18 mouse cellular contexts compared by ENCODE assay signal in genomic region chr13:108490872-108491271, GRCm38 (mm10).
"Had no signal": no experiment of that assay in that cellular context is flagged by ENCODE, and none has a peak within 500 bp of the region (broad histone marks: within the 10 kb centered on the region; RNA-seq: fewer than 3 reads in every experiment).

No protein-coding gene starts in this region.

- ATAC-seq: midbrain, embryonic 16.5 days had no signal

- H3K9ac ChIP-seq: lung, embryonic 14.5 days; midbrain, embryonic 12.5 days; neural tube, embryonic 13.5 days; neural tube, embryonic 15.5 days had no signal

- H3K4me1 ChIP-seq: midbrain, embryonic 10.5 days; midbrain, embryonic 12.5 days; neural tube, embryonic 13.5 days; neural tube, embryonic 15.5 days had no signal

- H3K27ac ChIP-seq: midbrain, embryonic 10.5 days; midbrain, embryonic 12.5 days; neural tube, embryonic 13.5 days; neural tube, embryonic 15.5 days had no signal

- H3K27me3 ChIP-seq: midbrain, embryonic 12.5 days; neural tube, embryonic 13.5 days; neural tube, embryonic 15.5 days had no signal

- H3K4me2 ChIP-seq: lung, embryonic 14.5 days; midbrain, embryonic 12.5 days; neural tube, embryonic 13.5 days; neural tube, embryonic 15.5 days had no signal

- H3K36me3 ChIP-seq: midbrain, embryonic 10.5 days; midbrain, embryonic 12.5 days; neural tube, embryonic 13.5 days; neural tube, embryonic 15.5 days had no signal

- H3K4me3 ChIP-seq: midbrain, embryonic 10.5 days; midbrain, embryonic 12.5 days; myocyte; neural tube, embryonic 13.5 days; neural tube, embryonic 15.5 days had no signal

- H3K9me3 ChIP-seq: midbrain, embryonic 10.5 days; midbrain, embryonic 12.5 days; neural tube, embryonic 13.5 days; neural tube, embryonic 15.5 days had no signal

- DNase-seq: lung, embryonic 14.5 days; lung, postnatal 10 days; lung, postnatal 4 days; midbrain, embryonic 14.5 days; retina, postnatal 1 day; right cerebral cortex, adult 18-20 months; right cerebral cortex, postnatal 25 days; right cerebral cortex, postnatal 4 days; spleen, adult 18-20 months; thymus, adult 18-20 months; thymus, postnatal 14 days; thymus, postnatal 36 days had no signal
